Mouse (Mus musculus): Measurements from ENCODE around the gene Ccdc38.

Gene Ccdc38

DNA sequence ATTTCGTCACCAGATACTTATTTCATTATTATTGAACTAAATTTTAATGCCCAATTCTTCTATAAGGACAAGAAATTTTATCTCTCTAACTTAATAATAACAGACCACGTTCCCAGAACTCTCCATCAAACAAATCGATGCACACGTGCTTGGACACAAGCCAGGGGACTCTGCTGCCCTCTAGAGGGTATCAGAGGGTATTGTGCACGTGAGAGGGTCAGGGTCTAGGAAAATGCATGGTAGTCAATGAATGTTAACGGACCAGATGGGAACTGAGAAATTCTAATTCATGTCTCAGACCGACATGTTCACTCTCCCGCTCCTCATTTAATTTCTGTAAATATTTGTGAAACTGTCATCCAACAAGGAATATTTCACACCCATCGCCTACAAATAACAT, 67.6 kb downstream of the Ccdc38 start:
- DNase-seq (ENCODE audit: low spot score in 2 of 2): no peak

DNA sequence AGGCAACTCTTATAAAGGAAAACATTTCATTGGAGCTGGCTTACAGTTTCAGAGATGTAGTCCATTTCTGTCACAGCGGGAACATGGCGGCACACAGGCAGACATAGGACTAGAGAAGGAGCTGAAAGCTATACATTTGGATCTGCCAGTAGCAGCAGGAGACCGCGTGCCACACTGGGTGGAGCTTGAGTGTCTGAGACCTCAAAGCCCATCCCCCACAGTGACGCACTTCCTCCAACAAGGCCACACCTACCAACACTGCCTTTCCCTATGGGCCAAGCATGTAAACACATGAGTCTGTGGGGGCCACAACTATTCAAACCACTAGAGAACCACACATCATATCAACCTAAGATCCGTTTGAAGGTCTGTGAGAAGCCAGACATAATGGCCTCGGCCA, 68.8 kb downstream of the Ccdc38 start:
- DNase-seq (ENCODE audit: low spot score in 2 of 2): no peak

DNA sequence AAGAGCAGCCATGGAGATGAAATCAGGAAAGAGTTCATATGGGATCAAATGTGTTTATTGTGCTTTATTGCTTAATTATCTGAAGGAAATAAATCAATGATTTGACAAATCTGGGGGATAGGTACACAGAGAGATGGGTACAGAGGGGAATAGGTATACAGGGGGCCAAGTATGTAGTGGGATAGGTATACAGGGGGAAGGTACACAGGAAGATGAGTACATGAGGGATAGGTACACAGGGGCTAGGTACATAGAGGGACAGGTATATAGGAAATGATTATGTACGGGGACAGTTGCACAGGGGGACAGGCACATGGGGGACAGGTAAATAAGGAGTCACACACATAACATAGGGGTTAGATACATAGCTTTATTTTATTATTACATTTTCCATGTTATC, 70.5 kb downstream of the Ccdc38 start:
- no peak for DNase-seq (ENCODE audit: low spot score in 2 of 2)

DNA sequence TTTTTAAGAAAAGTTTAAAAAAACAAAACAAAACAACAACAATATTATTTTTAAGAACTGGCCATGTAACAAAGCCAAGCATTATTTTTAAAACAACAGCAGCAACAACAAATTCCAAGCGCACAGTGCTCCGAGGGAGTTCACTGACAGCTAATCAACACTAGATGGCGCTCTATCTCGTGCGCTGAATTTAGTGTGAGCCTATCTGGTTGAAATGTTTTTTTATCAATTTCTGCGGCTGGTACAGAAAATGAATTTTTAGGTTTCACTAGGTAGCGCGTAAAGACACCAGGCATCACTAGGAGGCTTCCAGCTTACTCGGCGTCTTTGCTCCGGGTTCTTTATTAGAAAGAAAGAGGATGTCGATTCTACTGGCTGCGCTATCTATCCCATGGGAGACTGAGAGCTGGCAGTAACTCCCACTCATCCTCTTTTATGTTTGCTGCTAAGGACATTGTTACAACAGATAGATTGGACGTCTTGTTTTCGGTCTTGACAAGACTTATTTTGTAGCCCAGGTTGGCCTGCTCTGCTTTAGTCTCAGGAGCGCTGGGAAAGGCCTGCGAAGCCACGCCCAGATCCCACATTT, 71.1 kb downstream of the Ccdc38 start:
- DNase-seq (ENCODE audit: low spot score in 2 of 2): peak in 1 of 2 experiments; percentile 44

DNA sequence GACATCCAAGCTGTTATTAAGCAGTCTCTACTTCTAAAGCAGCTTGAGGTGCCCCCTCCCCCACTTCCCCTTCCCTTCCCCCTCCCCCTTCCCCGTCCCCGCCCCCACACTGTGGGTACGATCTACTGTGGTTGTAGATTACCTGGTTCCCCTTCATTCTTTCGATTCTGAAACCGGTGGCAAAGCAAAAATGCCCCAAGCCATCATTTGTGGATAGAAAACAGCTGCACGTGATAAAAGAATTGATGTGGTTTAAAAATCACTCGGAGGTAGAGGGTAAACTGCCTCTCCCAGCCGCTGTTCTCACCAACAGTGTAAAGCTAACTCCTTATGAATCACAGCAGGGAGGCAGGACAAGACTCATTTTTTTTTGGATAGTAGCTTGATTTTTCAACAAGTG, 74.4 kb downstream of the Ccdc38 start:
- DNase-seq (ENCODE audit: low spot score in 2 of 2): no peak

DNA sequence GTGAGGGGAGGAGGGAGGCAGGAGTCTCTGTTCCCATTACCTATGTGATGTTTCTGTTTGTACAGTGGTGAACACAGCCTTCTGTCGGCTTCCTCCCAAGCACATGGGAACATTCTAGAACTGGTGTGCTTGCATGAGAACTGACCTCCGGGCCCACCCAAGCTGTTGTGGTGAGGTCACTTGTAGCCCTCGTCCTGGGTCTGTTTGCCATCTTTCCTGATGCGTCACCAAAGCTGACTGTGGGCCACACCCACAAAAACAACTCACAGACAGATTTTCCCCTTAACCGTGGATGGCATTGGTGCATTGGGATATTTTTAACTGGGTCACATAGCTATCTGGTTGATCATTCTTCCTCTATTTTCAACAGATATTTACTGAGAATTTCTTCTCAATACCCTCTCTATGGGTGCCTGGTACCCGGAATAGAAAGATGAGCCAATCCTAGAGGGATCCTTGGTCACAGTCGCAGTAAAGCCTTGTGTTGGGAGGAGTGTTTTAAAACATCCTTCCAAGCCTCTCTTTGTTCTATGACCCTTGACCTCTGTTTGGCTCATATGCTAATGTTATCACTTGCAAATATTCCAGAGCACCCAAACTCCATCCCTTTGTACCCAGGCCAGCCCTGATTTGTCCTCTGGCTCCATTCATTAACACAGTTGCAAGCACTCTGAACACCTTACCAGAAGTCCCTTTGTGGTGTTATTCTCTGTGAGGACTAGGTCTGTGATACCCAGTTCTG, 80.2 kb downstream of the Ccdc38 start:
- DNase-seq (ENCODE audit: low spot score in 2 of 2): no peak

DNA sequence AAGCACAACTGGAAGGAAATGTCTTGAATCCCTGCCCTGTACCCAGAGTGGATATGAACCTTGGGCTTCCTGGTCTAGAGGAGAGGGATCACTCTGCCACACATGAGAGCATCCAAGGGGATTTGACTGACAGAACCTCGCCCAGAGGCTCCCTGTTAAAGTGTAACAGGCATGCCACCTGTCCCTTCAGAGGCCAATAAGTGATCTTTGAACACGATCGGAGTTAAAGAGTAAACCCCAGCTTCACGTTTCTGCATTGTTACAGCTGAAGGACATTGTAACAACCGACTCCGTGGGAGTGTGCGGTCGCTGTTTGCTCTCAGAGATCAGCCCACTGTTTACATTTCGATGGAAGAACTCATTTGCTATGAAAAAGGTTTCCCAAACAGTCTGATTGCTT, 83.3 kb downstream of the Ccdc38 start:
- no peak for DNase-seq (ENCODE audit: low spot score in 2 of 2)

DNA sequence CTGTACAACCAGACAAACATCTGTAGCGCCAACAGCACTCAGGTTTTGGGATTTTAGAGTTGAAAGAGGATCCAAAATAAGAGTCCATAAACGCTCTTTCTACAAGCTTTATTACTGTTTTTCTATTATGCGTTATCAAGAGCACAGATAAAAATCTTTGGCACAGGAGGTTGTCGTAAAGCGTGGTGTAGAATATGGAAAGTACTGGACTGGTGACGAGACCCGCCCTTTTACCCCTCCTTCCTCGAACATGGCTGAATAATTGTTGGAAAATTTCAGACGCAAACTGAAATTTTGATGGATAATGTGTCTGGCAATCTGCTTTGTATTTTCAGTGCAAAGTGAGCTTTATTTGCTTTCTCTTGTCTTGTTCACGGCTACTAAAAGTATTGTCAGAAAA, 83.7 kb downstream of the Ccdc38 start:
- no peak for DNase-seq (ENCODE audit: low spot score in 2 of 2)

DNA sequence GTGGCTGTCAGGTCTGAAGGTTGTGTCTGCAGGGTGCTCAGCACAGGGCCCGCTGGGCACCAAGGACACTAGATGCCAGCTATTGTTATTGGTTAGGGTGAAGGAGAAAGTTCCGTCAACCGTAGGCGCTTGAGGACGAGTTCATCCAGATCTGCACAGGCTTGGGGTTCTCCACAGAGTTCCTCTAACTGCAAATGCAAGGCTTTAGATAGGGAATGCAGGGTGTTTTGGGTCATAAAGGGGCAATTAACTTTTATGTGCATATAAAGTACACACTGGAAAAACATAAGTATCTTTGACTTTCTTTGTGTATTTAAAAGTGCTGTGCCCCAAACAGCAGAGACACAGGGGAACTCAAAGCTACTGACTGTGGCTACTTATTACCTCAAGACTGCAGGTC, 89.9 kb downstream of the Ccdc38 start:
- no peak for DNase-seq (ENCODE audit: low spot score in 2 of 2)

DNA sequence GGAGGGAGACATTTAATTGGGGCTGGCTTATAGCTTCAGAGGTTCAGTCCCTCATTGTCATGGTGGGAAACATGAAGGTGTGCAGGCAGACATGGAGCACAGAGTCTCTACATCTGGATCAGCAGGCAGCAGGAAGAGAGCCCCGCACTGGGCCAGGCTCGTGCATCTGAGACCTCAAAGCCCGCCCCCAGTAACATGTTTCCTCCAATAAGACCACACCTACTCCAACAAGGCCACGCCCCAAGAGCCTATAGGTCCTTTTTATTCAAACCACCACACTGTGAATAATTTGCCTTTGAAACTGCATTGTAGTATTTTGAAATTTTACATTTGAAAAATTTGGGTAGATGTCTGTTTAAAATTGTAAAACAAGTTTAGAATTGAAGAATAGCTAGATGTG, 91.7 kb downstream of the Ccdc38 start:
- no peak for DNase-seq (ENCODE audit: low spot score in 2 of 2)

DNA sequence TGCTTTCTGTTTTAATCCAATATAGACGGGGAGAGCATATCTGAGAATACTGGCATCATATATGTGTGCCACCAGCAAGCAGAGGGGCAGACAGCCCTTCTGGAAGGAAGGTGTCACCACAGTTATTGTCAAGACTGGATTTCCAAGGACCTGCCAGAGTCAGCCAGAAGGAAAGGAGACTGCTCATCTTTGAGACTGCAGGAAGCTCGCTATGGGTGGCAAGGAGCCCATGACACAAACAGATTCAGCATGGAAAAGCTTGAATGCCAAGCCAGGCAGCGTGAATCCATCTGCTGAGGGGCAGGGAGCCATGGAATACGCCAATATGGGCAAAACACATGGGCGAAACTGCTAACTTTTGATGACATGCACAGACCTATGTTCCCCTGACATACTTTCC, 93.1 kb downstream of the Ccdc38 start:
- DNase-seq (ENCODE audit: low spot score in 2 of 2): peak in 1 of 2 experiments; percentile 18

All from left cerebral cortex, adult 9 months (tissue).